Mouse (Mus musculus) liver, embryonic 16.5 days (tissue): Measurements from ENCODE around the gene Flt1. TPM values are rescaled to one million over a fixed set of nuclear protein-coding genes. Genes with fewer than 3 reads are reported as not detected.

Experiments used
- ATAC-seq: fragments of 200-750 bp; cut with Nextera tagmentation; 2 replicates; pipeline ENCODE4 v1.8.0; 2017; ENCODE audit warnings: low read depth, mild to moderate bottlenecking, moderate number of reproducible peaks, moderate library complexity
- H3K27ac ChIP-seq: fragments of 300-500 bp; sonication (generic); 2 replicates; pipeline ENCODE4 v1.5.1; 2014; ENCODE audit warnings: mild to moderate bottlenecking, low read length
- H3K27me3 ChIP-seq: fragments of 300-500 bp; sonication (generic); 2 replicates; pipeline ENCODE4 v1.6.1; 2014; ENCODE audit warnings: low read depth, low read length, mixed read lengths; ENCODE audit not compliant: control insufficient read depth, insufficient read depth
- H3K36me3 ChIP-seq: fragments of 300-500 bp; sonication (generic); 2 replicates; pipeline ENCODE4 v1.6.1; 2014; ENCODE audit warnings: mild to moderate bottlenecking; ENCODE audit not compliant: control insufficient read depth, insufficient read depth
- H3K4me1 ChIP-seq: fragments of 300-500 bp; sonication (generic); 2 replicates; pipeline ENCODE4 v1.6.1; 2014; ENCODE audit warnings: low read depth, low read length, mixed read lengths; ENCODE audit not compliant: control insufficient read depth
- H3K4me2 ChIP-seq: fragments of 300-500 bp; sonication (generic); 2 replicates; pipeline ENCODE4 v1.6.1; 2014; ENCODE audit warnings: low read depth, low read length, mixed read lengths
- H3K4me3 ChIP-seq: fragments of 300-500 bp; sonication (generic); 2 replicates; pipeline ENCODE4 v1.5.1; 2014; ENCODE audit warnings: low read depth, mild to moderate bottlenecking, low read length
- H3K9ac ChIP-seq: fragments of 300-500 bp; sonication (generic); 2 replicates; pipeline ENCODE4 v1.6.1; 2014; ENCODE audit warnings: low read depth, low read length
- H3K9me3 ChIP-seq: fragments of 300-500 bp; sonication (generic); replicated peaks from 2 replicates; pipeline ENCODE4 v1.6.1; 2016; ENCODE audit warnings: low read length; ENCODE audit not compliant: control insufficient read depth
- whole genome bisulfite sequencing: fragments of 180-500 bp; shearing (Covaris S2); extraction: QIAGEN DNeasy Blood & Tissue Kit; methylation state at CpG from one replicate; pipeline ENCODE4 v1.1.7; 2014; ENCODE audit not compliant: insufficient replicate concordance; 5-methylcytosine and 5-hydroxymethylcytosine counted together
- polyA plus RNA-seq: library from polyadenylated mRNA; unstranded; fragments of >200 nt; fragmentation: Nextera tagmentation; extraction: Ambion mirVana; gene quantifications from 2 replicates; pipeline ENCODE4 v1.2.1, GENCODE M21; 2015

Flt1 gene
- polyA plus RNA-seq, 1 experiment from 2014 or later, result 3.3 TPM

- no peak overlapping the region for H3K4me3 ChIP-seq
- H3K27ac ChIP-seq, result no peak overlapping the region
- H3K9ac ChIP-seq, result no peak overlapping the region
- H3K4me1 ChIP-seq, result no peaks in the 10 kb centered on the region
- H3K4me2 ChIP-seq, result no peak overlapping the region
- no peaks in the 10 kb centered on the region for H3K9me3 ChIP-seq
- ATAC-seq, result no peak
- no peaks in the 10 kb centered on the region for H3K36me3 ChIP-seq
- peaks cover 9% of the 10 kb centered on the region for H3K27me3 ChIP-seq
- WGBS, result 58% methylated on average over 5 of the region's 5 CpGs
Measured at GRCm38 (mm10) chr5:147732926-147733325, 7.1 kb upstream of the Flt1 start.

GRCm38 (mm10) chr5:147727481-147727880 lies 1.7 kb upstream of the Flt1 start:
- Histone ChIP-seq H3K4me2 (no peak overlapping the region), H3K4me3 (no peak overlapping the region), H3K27ac (no peak overlapping the region), H3K27me3 (peaks cover 58% of the 10 kb centered on the region), H3K9ac (no peak overlapping the region), H3K9me3 (no peaks in the 10 kb centered on the region), H3K4me1 (no peaks in the 10 kb centered on the region), H3K36me3 (no peaks in the 10 kb centered on the region)
- 14% methylated on average over 12 of the region's 12 CpGs for WGBS
- no peak for ATAC-seq

- Histone ChIP-seq H3K9ac (no peak overlapping the region), H3K36me3 (no peaks in the 10 kb centered on the region), H3K4me3 (no peak overlapping the region), H3K27ac (no peak overlapping the region), H3K27me3 (peaks cover 61% of the 10 kb centered on the region), H3K9me3 (no peaks in the 10 kb centered on the region), H3K4me2 (no peak overlapping the region), H3K4me1 (no peaks in the 10 kb centered on the region)
- no peak for ATAC-seq
- 4% methylated on average over 18 of the region's 18 CpGs for WGBS
Measured at GRCm38 (mm10) chr5:147726701-147727393, 1.0 kb upstream of the Flt1 start.

GRCm38 (mm10) chr5:147724945-147725830 lies 623 bp downstream of the Flt1 start:
- Histone ChIP-seq H3K36me3 (no peaks in the 10 kb centered on the region), H3K9me3 (no peaks in the 10 kb centered on the region), H3K4me3 (peak overlapping the region; percentile 42), H3K27ac (no peak overlapping the region), H3K27me3 (peaks cover 71% of the 10 kb centered on the region), H3K4me2 (peak overlapping the region; percentile 36), H3K4me1 (no peaks in the 10 kb centered on the region), H3K9ac (no peak overlapping the region)
- ATAC-seq, result peak; percentile 7; the same call in 1 of the 2 replicates
- under 1% methylated on average over 69 of the region's 69 CpGs for WGBS

GRCm38 (mm10) chr5:147724391-147724790 lies 1.4 kb downstream of the Flt1 start:
- H3K36me3 ChIP-seq, result no peaks in the 10 kb centered on the region
- H3K4me1 ChIP-seq, result no peaks in the 10 kb centered on the region
- H3K9ac ChIP-seq, result no peak overlapping the region
- ATAC-seq, result no peak
- no peak overlapping the region for H3K27ac ChIP-seq
- no peaks in the 10 kb centered on the region for H3K9me3 ChIP-seq
- WGBS, result under 1% methylated on average over 14 of the region's 14 CpGs
- H3K27me3 ChIP-seq, result peaks cover 68% of the 10 kb centered on the region
- no peak overlapping the region for H3K4me2 ChIP-seq
- H3K4me3 ChIP-seq, result no peak overlapping the region; the same call in 1 of the 2 replicates

- H3K4me3 ChIP-seq, result no peak overlapping the region
- no peaks in the 10 kb centered on the region for H3K9me3 ChIP-seq
- H3K9ac ChIP-seq, result no peak overlapping the region
- ATAC-seq, result no peak
- H3K27ac ChIP-seq, result no peak overlapping the region
- no peak overlapping the region for H3K4me2 ChIP-seq
- no peaks in the 10 kb centered on the region for H3K4me1 ChIP-seq
- H3K27me3 ChIP-seq, result peaks cover 68% of the 10 kb centered on the region
- 4% methylated on average over 17 of the region's 17 CpGs for WGBS
- no peaks in the 10 kb centered on the region for H3K36me3 ChIP-seq
Measured at GRCm38 (mm10) chr5:147723811-147724210, 2.0 kb downstream of the Flt1 start.

GRCm38 (mm10) chr5:147721438-147721837 lies 4.4 kb downstream of the Flt1 start:
- 10% methylated on average over 8 of the region's 8 CpGs for WGBS
- Histone ChIP-seq H3K36me3 (no peaks in the 10 kb centered on the region), H3K27ac (no peak overlapping the region), H3K4me3 (no peak overlapping the region), H3K9me3 (no peaks in the 10 kb centered on the region), H3K27me3 (peaks cover 48% of the 10 kb centered on the region), H3K9ac (no peak overlapping the region), H3K4me1 (no peaks in the 10 kb centered on the region), H3K4me2 (no peak overlapping the region)
- ATAC-seq, result peak; percentile 23; the same call in 1 of the 2 replicates

- H3K27ac ChIP-seq, result no peak overlapping the region
- WGBS, result 68% methylated on average over 7 of the region's 7 CpGs
- peaks cover 18% of the 10 kb centered on the region for H3K27me3 ChIP-seq
- ATAC-seq, result no peak
- H3K36me3 ChIP-seq, result no peaks in the 10 kb centered on the region
- no peak overlapping the region for H3K4me3 ChIP-seq
- H3K4me1 ChIP-seq, result no peaks in the 10 kb centered on the region
- no peak overlapping the region for H3K9ac ChIP-seq
- H3K4me2 ChIP-seq, result no peak overlapping the region
- H3K9me3 ChIP-seq, result no peaks in the 10 kb centered on the region
Measured at GRCm38 (mm10) chr5:147718335-147718734, 7.5 kb downstream of the Flt1 start.

- no peak overlapping the region for H3K27ac ChIP-seq
- no peaks in the 10 kb centered on the region for H3K4me1 ChIP-seq
- 71% methylated on average over 15 of the region's 15 CpGs for WGBS
- no peak overlapping the region for H3K4me3 ChIP-seq
- no peaks in the 10 kb centered on the region for H3K36me3 ChIP-seq
- H3K9me3 ChIP-seq, result no peaks in the 10 kb centered on the region
- no peak overlapping the region for H3K4me2 ChIP-seq
- peaks cover 9% of the 10 kb centered on the region for H3K27me3 ChIP-seq
- no peak overlapping the region for H3K9ac ChIP-seq
- ATAC-seq, result no peak
Measured at GRCm38 (mm10) chr5:147716697-147717217, 9.1 kb downstream of the Flt1 start.
